Mouse (Mus musculus) embryo, embryonic 11 days (tissue): Measurements from ENCODE around the gene Tnk1.
"Not testable (repeated sequence)": the region's sequence is repeated elsewhere in the genome, so short reads cannot be mapped to it uniquely, and the experiment has no call there.

ENCODE experiments used
- DNase-seq: peaks from one replicate; pipeline ENCODE4 v3.0.0-alpha.2; 2015

The Tnk1 gene

DNA sequence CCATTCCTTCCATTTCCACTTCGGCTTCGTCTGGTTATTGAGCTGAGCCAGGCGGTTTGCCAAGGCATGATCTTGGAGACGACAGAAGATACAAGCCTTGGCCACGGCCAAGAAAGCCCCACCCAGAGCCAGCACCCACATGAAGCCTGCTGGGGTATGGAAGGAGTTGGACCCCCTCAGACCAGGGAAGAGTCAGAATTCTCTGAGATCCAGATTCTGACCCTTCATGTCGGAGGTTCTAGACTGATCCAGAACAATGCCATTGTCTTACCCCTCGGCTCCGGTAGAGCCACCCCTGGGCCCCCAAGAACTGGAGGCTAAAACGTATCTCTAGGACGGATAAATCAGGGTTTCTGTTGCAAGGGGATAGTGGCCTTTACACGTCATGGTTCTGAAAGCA lies 19.3 kb upstream of the Tnk1 start, which contains the start of gene Tmem95:
TSS of gene Tmem95 (minus strand) at position 141 of the 400 bp plus-strand sequence.
- no peak for DNase-seq

GRCm38 (mm10) chr11:69876867-69877266 lies 18.3 kb upstream of the Tnk1 start:
- peak; percentile 90 for DNase-seq

DNA sequence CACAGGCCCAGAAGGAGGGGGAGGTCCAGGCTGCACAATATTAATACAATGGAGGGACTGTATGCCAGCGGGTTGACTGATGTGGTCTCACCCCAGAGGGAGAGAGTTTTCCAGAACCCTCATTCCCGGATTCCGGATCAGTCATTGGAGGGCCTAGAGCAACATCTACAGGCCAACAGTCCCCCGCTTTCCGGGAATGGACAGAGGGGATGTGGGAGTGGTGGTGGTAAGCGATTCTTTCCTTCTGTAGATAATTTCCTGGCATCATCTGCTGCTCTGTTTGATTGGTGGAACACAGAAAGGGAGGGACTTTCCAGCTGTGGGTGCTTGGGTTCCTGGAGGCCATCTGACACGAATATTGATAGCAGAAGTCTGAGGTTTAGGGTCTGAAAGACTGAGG lies 17.7 kb upstream of the Tnk1 start:
- no peak for DNase-seq

DNA sequence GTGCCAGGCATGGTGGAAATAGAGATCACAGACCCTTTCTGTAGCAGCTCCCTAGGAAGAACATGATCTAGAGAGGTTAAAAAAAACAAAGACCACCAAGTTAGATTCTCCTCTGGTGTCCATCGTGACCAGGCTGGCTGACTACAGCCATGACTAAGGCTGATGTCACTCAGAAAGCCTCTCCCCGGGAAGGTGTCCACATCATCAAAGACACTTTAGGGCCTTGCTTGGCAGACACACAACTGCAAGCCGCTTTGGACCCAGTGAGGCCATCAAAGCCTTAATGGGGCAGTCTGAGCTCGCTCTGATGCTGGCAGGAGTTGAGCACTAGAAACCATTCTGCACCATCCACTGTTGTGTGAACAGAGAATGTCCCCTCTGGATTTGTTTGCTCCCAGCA lies 13.9 kb upstream of the Tnk1 start:
- DNase-seq, result no peak

DNA sequence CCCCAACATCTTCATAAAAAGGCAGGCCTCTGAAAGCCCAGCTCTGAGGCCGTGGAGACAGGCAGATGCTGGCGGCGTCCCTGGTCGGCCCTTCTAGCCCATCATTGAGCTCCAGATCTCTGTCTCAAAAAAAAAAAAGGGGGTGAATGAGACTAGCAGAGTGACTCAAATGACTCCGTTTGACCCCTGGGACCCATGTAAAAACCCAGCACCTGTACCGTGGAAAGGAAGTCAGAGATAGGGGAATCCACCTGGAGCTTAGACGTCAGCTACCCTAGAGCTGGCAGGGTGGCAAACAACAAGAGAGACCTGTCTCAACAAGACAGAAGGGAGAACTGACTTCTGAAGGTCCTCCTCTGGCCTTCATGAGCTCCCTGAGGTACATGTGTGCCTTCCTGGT lies 13.3 kb upstream of the Tnk1 start:
- DNase-seq, result no peak

- DNase-seq, result no peak
Measured at GRCm38 (mm10) chr11:69870289-69871069, 11.9 kb upstream of the Tnk1 start.

- DNase-seq, result no peak
Measured at GRCm38 (mm10) chr11:69867335-69867734, 8.8 kb upstream of the Tnk1 start.

DNA sequence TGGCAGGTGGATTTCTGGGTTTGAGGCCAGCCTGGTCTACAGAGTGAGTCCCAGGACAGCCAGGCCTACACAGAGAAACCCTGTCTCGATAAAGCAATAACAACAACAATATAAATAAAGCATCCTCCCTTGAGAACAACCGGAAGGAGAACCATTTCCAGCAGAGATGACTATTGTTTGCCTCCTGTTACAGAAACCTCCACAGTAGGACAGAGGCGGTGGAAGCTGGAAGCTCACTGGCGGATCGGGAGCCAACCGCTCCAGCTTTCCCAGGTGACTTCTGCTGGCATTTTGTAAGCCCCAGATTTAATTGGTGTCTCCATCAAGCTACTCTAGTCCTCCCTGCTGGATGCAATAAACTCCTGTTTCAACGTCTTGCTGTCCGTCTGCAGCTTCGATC lies 7.0 kb upstream of the Tnk1 start:
- DNase-seq, result no peak

GRCm38 (mm10) chr11:69864138-69864860 lies 5.8 kb upstream of the Tnk1 start:
- DNase-seq, result no peak

- DNase-seq, result not testable (repeated sequence)
Measured at GRCm38 (mm10) chr11:69863729-69864128, 5.2 kb upstream of the Tnk1 start.

DNA sequence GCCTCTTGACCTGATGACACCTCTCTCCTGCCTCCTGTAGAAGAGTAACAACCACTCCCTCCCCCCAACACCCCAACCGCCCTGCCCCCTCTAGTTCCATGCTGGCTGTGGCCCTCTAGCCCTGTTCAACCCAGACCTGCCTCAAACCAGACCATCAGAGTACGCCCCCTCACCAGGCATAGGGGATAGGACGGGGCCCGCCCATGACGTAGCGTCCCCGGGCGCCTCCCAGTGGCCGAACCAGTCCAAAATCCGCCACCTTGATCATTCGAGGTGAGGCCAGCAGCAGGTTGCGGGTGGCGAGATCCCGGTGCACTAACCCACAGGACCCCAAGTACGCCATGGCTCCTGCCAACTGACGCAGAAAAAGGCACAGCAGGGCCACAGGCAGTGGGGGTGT lies 3.2 kb downstream of the Tnk1 start:
- DNase-seq, result peak; percentile 74

DNA sequence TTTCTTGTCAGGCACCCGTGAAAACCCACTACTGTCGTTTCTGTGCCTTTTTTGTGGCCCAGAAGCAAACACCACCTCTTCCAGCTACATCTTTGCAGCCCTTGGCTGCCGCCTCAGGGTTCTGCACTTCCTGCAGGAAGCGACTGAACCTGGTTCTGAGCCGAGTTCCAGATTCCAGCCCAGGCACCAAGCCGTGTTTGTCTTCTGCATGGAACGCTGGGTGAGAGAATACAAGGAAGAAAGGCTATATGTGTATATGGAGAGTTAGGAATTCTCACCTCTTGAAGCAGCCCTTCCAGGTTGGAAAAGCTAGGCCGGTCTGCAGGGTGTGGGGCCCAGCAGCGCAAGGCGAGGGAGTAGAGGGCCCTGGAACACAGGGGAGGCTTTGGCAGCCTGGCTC lies 3.9 kb downstream of the Tnk1 start:
- no peak for DNase-seq

GRCm38 (mm10) chr11:69853994-69854393 lies 4.5 kb downstream of the Tnk1 start:
- DNase-seq, result peak; percentile 25

DNA sequence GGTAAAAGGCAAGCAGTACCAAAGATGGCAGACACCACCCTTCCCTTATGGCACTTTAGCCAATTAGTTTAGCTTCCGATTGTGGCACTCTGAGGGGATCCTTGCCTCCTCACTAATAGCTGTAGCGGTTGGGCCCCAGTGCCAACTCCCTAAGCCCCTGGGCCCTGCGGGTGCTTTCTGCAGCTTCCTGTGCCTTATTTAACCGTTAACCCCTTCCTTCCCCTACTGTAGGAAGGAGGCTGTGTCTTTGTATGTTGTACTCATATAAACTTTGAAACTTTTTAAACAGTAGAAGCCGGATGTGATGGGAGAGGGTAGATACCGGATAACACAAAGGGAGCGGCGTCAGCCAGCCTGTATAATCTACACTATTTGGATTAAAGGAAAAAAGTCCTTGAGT lies 7.8 kb downstream of the Tnk1 start:
- DNase-seq, result no peak

- DNase-seq, result no peak
Measured at GRCm38 (mm10) chr11:69849884-69850283, 8.6 kb downstream of the Tnk1 start.

- no peak for DNase-seq
Measured at GRCm38 (mm10) chr11:69849128-69849527, 9.4 kb downstream of the Tnk1 start.

GRCm38 (mm10) chr11:69848021-69848420 lies 10.5 kb downstream of the Tnk1 start:
- no peak for DNase-seq

- peak; percentile 10 for DNase-seq
Measured at GRCm38 (mm10) chr11:69846738-69847688, 11.5 kb downstream of the Tnk1 start.

- DNase-seq, result peak; percentile 98
Measured at GRCm38 (mm10) chr11:69846198-69846680, 12.3 kb downstream of the Tnk1 start, which contains the start of gene Plscr3. Gene Plscr3, plus strand, starts transcription at chr11:69846376.

DNA sequence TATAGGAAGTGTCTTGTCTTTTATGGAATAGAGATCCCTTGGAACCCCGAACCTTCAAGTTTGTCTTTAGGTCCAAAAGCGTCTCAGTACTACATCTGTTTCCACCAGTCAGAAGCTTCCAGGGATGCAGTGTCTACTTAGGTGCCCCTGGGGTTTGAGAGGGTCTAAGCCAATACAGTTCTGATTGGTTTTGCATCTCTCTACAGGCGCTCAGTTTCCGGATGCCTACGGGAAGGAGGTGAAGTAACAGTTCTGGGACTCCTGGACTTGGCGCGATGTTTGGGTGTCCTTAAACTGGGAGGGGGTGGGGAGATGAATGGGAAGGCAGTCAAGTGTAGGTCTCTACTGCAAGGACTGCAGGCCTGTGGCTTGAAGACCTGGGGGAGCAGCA lies 19.8 kb downstream of the Tnk1 start:
- DNase-seq, result peak; percentile 52

DNA sequence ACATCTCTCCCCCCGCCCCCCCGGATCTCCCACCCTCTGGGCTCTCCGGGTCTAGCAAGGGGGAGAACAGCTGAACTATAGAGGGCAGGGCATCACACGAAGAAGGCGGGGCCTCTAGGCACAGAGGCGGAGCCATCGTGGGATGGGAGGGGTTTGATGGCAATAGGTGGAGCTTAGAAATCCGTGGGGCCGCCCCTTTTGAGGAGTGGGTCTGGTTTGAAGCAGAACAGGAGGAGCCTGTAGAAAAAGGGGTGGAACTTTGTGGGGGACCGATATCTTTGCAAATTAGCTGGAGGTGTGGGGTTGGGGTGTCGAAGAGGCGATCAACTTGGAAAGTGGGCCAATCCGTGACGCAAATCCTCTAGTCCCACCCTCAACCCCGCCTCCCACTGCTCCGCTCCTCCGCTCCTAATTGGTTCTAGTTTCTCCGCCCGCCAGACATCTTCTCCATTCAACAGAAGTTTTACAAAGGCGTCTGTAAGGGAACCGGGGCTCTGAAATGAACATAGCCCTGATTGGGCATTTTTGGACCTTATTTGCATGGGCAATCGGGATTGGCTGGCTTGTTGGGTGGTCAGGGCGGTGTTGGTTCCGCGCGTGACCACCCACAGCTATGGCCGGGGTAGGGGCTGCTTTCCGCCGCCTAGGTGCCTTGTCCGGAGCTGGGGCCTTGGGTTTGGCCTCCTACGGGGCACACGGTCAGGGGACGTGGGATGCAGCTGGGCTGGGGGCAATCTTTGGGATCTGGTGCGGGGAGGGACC lies 20.4 kb downstream of the Tnk1 start, which contains the start of gene Tmem256:
TSS of gene Tmem256 (plus strand) at position 563 of the 762 bp plus-strand sequence.
- peak; percentile 97 for DNase-seq

- no peak for DNase-seq
Measured at GRCm38 (mm10) chr11:69837604-69837951, 21.0 kb downstream of the Tnk1 start, which contains the start of gene Nlgn2. Gene Nlgn2, minus strand, starts transcription at chr11:69837784.
